Mouse (Mus musculus): ENCODE data around the gene Cep131. TPM values are rescaled to one million over a fixed set of nuclear protein-coding genes. Genes with fewer than 3 reads are reported as not detected.

The Cep131 gene
- polyA plus RNA-seq, 1 experiment from 2014 or later = 13.4 TPM

DNA sequence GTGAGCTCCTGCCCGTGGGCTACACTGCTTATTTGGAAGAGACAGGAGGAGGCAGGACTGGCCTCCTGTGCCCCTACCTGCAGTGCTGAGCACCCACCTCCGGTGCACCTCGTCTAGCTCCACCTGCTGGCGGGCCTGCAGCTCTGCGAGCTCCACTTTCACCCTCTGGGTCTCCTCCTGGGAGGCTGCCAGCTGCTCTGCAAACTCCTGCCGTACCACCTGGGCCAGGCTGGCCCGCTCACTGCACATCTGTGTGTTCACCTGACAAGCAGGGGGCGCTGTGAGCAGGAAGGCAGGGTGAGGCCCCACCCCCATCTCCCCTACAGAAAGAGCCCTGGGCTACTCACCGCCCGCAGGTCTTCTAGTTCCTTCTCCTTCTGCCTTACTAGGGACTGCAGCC lies 21.3 kb downstream of the Cep131 start:
- H3K9ac ChIP-seq = peak overlapping the region; percentile 37
- ATAC-seq (ENCODE audit: extremely low read depth, insufficient number of reproducible peaks, low FRiP score, low TSS enrichment) = no peak; the same call in 1 of the 2 replicates
- 27% methylated on average over 10 of the region's 10 CpGs for WGBS
- H3K4me2 ChIP-seq = peak overlapping the region; percentile 48
- peak overlapping the region; percentile 40 for H3K27ac ChIP-seq (replicated peaks)
- H3K9me3 ChIP-seq = no peaks in the 10 kb centered on the region
- H3K36me3 ChIP-seq = peaks cover 67% of the 10 kb centered on the region
- H3K4me3 ChIP-seq = peak overlapping the region; percentile 14
- H3K27me3 ChIP-seq (replicated peaks) = no peaks in the 10 kb centered on the region
- peaks cover 12% of the 10 kb centered on the region for H3K4me1 ChIP-seq

DNA sequence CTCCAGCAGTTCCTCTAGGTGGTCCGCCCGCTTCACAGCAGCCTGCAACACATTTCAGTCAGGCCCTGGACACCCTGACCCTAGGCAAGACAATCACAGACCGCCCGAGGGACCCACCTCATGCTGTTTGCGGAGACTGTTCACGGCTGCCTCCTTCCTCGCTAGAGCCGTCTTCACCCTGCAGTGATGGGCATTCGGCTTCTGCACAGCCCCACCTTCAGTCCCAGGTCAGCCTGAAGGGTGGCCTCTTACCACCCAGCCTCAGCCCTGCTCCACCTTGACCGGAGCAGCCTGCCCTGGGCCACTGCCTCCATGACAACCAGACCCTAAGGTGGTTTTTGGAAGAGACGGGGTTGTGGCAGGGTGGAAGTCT lies 22.0 kb downstream of the Cep131 start:
- Histone ChIP-seq H3K4me1 (peaks cover 12% of the 10 kb centered on the region), H3K4me3 (no peak overlapping the region), H3K9ac (no peak overlapping the region), H3K36me3 (peaks cover 61% of the 10 kb centered on the region), H3K4me2 (no peak overlapping the region), H3K27me3 (replicated peaks) (no peaks in the 10 kb centered on the region), H3K9me3 (no peaks in the 10 kb centered on the region), H3K27ac (replicated peaks) (no peak overlapping the region)
- ATAC-seq (ENCODE audit: extremely low read depth, insufficient number of reproducible peaks, low FRiP score, low TSS enrichment) = no peak
- 87% methylated on average over 11 of the region's 11 CpGs for WGBS

DNA sequence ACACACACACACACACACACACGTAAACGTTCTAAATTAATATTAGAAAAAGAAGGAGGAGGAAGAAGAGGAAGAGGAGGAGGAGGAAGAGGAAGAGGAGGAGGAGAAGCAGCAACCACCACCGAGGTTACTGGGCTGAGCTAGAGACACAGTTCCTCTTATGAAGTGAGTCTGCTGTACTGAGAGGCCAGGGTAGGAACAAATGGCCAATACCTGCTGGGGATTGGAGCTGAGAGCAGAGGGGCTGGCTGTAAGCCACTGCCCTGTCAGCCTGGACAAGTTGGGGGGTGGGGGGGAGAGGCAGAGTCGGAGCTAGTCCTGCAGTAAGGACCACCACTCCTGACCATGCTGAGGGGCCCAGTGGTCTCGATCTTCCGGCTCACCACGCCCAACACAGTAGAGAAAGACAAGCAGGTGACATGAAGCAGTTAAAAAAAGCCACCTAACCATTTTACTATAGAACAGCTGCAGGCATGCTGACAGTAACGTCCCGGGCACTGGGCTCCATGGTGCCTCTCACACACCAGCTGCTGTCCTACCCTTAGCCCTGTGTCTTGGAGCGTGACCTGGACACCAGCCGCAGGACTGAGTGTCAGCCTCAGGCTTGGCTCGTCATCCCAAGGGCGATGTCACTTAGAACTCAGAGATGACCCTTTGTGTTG lies 22.5 kb downstream of the Cep131 start:
- no peaks in the 10 kb centered on the region for H3K9me3 ChIP-seq
- WGBS = 87% methylated on average over 13 of the region's 13 CpGs
- H3K36me3 ChIP-seq = peaks cover 56% of the 10 kb centered on the region
- H3K27ac ChIP-seq (replicated peaks) = no peak overlapping the region
- H3K4me2 ChIP-seq = no peak overlapping the region
- H3K4me1 ChIP-seq = peaks cover 12% of the 10 kb centered on the region
- no peaks in the 10 kb centered on the region for H3K27me3 ChIP-seq (replicated peaks)
- no peak for ATAC-seq (ENCODE audit: extremely low read depth, insufficient number of reproducible peaks, low FRiP score, low TSS enrichment)
- H3K9ac ChIP-seq = no peak overlapping the region
- no peak overlapping the region for H3K4me3 ChIP-seq

DNA sequence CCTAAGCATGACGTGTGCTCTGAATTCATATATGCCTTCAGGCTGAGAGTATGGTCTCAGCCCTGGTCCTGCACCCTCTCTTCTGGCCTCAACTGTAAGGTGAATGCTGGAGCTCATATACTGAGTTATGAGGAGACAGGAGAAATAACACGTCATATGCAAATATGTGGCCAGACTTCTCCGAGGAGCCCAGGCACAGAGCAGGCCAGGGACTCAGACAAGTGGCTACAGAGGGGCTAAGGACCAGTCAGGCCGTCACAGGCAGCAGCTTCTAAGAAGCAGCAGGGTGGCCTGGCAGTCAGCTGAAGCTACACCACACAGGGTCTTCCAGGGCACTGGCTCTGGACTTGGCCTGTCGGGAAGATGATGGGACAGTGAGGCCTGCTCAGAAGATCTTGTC lies 23.3 kb downstream of the Cep131 start:
- Histone ChIP-seq H3K36me3 (peaks cover 47% of the 10 kb centered on the region), H3K9me3 (no peaks in the 10 kb centered on the region), H3K4me2 (no peak overlapping the region), H3K27ac (replicated peaks) (no peak overlapping the region), H3K27me3 (replicated peaks) (no peaks in the 10 kb centered on the region), H3K4me3 (no peak overlapping the region), H3K9ac (no peak overlapping the region), H3K4me1 (peaks cover 12% of the 10 kb centered on the region)
- ATAC-seq (ENCODE audit: extremely low read depth, insufficient number of reproducible peaks, low FRiP score, low TSS enrichment) = no peak
- 77% methylated on average over 5 of the region's 5 CpGs for WGBS

DNA sequence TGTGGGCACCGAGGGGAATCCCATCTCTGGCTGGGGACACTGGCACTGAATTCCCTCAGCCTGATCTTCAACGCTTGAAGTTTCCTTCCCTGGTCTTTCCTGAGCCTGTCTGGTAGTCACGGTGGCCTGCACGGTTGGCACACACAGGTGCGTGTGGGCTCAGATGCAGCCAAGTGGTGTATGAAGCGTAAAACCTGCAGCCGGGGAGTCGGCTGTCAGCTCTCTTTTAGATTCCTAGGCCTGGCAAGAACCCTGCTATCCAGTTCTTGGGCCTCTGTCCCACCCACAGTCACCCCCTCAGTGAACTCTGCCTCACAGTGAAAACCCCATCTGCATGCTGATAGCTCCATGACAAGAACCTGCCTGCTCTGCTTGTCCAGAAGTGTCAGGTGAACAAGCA lies 26.0 kb downstream of the Cep131 start:
- H3K27ac ChIP-seq (replicated peaks) = no peak overlapping the region
- H3K4me3 ChIP-seq = no peak overlapping the region
- peaks cover 21% of the 10 kb centered on the region for H3K36me3 ChIP-seq
- H3K4me1 ChIP-seq = peaks cover 4% of the 10 kb centered on the region
- H3K9me3 ChIP-seq = no peaks in the 10 kb centered on the region
- no peak for ATAC-seq (ENCODE audit: extremely low read depth, insufficient number of reproducible peaks, low FRiP score, low TSS enrichment)
- no peaks in the 10 kb centered on the region for H3K27me3 ChIP-seq (replicated peaks)
- 77% methylated on average over 8 of the region's 8 CpGs for WGBS
- no peak overlapping the region for H3K9ac ChIP-seq
- H3K4me2 ChIP-seq = no peak overlapping the region

DNA sequence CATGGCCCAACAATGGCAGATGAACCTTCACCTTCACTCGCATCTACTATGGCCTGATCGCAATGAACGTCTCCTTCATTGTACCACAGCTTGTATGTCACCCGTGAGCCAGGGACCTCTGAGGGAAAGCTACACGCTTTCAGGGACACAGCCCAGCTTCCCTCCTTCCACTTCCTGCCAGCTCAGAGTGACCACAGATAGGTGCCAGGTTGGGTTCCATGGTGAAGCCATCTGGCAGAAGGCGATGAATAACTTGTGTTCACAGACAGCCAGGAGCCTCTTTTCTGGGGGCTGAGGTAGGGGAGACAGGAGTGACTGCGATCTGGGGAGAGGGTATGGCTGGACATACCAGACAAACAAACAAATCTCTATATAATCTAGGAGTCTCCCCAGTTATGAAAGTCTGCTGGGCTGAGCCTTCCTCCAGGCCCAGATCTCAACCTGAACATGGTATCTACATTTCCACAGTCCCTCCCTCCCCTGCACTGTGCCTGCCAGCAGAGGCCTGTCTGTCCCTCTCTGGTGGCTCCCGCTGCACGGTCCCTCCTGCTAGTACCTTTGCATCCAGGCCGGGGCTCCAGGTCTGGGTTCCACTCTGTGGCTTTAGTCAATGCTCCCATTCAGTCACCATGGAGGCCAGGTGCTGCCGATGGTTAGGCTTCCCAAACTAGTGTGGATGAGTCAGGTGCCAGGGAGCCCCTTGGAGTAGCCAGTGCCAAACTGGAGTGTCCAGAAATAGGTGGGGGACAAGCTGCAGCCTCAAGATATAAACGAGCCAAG lies 30.5 kb downstream of the Cep131 start:
- no peaks in the 10 kb centered on the region for H3K36me3 ChIP-seq
- H3K27ac ChIP-seq (replicated peaks) = no peak overlapping the region
- no peak overlapping the region for H3K4me2 ChIP-seq
- H3K9me3 ChIP-seq = no peaks in the 10 kb centered on the region
- no peaks in the 10 kb centered on the region for H3K27me3 ChIP-seq (replicated peaks)
- no peak overlapping the region for H3K9ac ChIP-seq
- H3K4me1 ChIP-seq = peaks cover 19% of the 10 kb centered on the region
- ATAC-seq (ENCODE audit: extremely low read depth, insufficient number of reproducible peaks, low FRiP score, low TSS enrichment) = no peak
- 71% methylated on average over 12 of the region's 12 CpGs for WGBS
- H3K4me3 ChIP-seq = no peak overlapping the region

DNA sequence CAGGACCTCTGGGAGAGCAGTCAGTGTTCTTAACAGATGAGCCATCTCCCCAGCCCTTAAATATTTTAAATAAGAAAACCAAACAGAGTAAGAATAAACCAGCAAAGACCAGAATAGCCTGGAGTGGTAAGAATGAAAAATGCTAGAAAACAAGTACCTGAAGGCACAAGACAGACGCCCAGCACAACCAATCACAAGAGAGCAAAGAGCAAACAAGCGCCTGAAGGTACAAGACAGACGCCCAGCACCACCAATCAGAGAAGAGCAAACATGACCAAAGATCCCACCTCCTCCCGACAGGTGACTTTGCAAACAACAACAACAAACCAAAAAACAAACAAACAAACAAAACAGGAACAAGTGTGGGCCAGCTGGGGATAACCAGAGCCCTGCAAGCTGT lies 32.8 kb downstream of the Cep131 start:
- peaks cover 11% of the 10 kb centered on the region for H3K27me3 ChIP-seq (replicated peaks)
- no peak overlapping the region for H3K27ac ChIP-seq (replicated peaks)
- H3K4me2 ChIP-seq = no peak overlapping the region
- no peak overlapping the region for H3K9ac ChIP-seq
- no peak for ATAC-seq (ENCODE audit: extremely low read depth, insufficient number of reproducible peaks, low FRiP score, low TSS enrichment)
- WGBS = 78% methylated on average over 4 of the region's 4 CpGs
- no peaks in the 10 kb centered on the region for H3K9me3 ChIP-seq
- peaks cover 21% of the 10 kb centered on the region for H3K4me1 ChIP-seq
- H3K36me3 ChIP-seq = no peaks in the 10 kb centered on the region
- H3K4me3 ChIP-seq = no peak overlapping the region

DNA sequence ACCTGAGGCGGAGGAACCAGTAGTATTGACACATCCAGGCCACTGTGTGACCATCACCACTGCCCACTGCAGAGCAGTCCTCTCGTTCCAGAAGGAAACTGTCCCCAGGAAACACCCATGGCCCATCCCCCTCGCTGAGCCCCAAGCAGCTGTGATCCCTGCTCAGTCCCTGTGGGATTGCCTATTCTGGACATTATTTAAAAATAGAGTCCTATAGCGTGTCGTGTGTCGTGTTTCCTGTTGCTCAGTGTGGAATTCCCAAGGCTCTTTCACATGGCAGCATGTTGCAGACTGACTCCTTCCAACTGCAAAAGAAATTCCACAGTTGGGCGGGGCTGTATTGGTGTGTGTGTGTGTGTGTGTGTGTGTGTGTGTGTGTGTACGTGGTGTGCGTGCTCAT lies 34.4 kb downstream of the Cep131 start:
- H3K4me3 ChIP-seq = no peak overlapping the region
- H3K27me3 ChIP-seq (replicated peaks) = peaks cover 27% of the 10 kb centered on the region
- H3K4me1 ChIP-seq = peaks cover 34% of the 10 kb centered on the region
- no peak overlapping the region for H3K4me2 ChIP-seq
- no peak for ATAC-seq (ENCODE audit: extremely low read depth, insufficient number of reproducible peaks, low FRiP score, low TSS enrichment)
- no peaks in the 10 kb centered on the region for H3K9me3 ChIP-seq
- H3K27ac ChIP-seq (replicated peaks) = no peak overlapping the region
- 57% methylated on average over 9 of the region's 9 CpGs for WGBS
- H3K36me3 ChIP-seq = no peaks in the 10 kb centered on the region
- no peak overlapping the region for H3K9ac ChIP-seq

DNA sequence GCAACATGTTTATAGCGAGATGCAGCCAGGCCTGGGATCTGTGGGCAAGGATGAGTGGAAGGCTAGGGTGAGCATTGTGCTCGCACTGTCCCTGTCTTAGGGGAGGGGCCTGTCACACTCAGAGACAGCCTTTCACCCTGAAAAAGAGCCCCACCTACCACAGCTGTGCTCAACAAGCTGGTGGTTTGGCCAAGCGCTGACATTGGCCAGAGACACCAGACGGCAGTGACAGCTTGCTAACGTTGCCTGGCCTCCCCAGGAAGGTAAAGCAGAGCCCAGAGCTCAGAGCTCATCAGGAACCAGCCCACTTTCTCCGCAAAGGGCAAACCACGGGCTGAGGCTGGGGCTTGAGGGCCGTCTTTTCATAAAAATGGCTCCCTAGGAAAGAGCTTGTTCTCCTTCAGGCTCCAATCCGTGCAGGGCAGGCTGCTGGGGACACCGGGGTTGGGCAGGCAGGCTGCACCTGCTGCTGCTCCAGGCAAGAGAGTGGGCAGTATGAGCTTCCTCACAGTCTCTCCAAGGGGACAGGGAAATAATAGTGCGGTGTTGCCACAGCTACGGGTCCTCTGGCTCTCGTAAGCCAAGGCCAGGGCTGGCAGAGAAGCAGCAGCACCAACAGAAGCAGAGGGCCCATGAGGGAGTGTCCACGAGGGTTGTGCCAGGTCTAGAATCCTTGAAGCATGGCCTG lies 35.4 kb downstream of the Cep131 start:
- Histone ChIP-seq H3K4me2 (0 out of 2 replicates have a peak overlapping the region, but pooled peaks have one; percentile 8), H3K4me3 (no peak overlapping the region), H3K9me3 (no peaks in the 10 kb centered on the region), H3K27ac (replicated peaks) (peak overlapping the region; percentile 24; the same call in 1 of the 2 replicates), H3K4me1 (peaks cover 44% of the 10 kb centered on the region), H3K9ac (0 out of 2 replicates have a peak overlapping the region, but pooled peaks have one; percentile 6), H3K27me3 (replicated peaks) (peaks cover 37% of the 10 kb centered on the region), H3K36me3 (no peaks in the 10 kb centered on the region)
- WGBS = 41% methylated on average over 14 of the region's 14 CpGs
- no peak for ATAC-seq (ENCODE audit: extremely low read depth, insufficient number of reproducible peaks, low FRiP score, low TSS enrichment)

DNA sequence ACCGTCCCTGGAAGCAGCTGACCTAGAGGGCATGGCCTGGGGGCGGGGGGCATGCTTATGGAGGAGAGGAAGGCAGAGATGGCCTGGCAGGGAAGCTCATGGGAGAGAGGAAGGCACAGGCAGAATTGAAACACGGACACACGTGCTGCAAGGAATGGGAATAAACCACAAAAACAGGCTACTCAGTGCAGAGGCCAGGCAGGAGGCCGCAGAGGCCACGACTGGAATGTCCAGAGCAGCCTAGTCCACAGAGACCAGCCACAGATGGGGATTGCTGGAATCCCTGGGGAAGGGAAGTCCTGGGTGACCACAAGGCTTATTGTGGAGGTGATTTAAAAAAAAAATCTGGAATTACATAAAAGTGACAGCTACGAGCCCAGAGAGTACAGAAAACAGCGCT lies 37.6 kb downstream of the Cep131 start:
- Histone ChIP-seq H3K9ac (no peak overlapping the region), H3K27me3 (replicated peaks) (peaks cover 48% of the 10 kb centered on the region), H3K4me3 (no peak overlapping the region), H3K9me3 (no peaks in the 10 kb centered on the region), H3K4me1 (peaks cover 44% of the 10 kb centered on the region), H3K36me3 (no peaks in the 10 kb centered on the region), H3K27ac (replicated peaks) (no peak overlapping the region), H3K4me2 (no peak overlapping the region)
- 83% methylated on average over 8 of the region's 8 CpGs for WGBS
- no peak for ATAC-seq (ENCODE audit: extremely low read depth, insufficient number of reproducible peaks, low FRiP score, low TSS enrichment)

DNA sequence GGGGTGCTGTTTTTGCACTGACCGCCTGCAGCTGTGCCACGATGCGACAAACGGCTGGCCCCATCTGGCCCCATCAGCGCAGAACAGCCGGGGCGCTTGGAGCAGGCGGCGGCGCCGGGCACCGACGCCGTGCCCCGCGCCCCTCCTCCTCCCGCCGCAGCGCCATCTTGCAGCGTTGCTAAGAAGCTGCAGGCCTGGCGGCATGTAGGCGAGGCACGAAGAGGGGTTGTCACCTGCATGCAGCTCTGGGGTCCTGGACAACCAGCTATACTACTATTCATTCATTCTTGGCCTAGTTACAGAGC lies 38.4 kb downstream of the Cep131 start:
- Histone ChIP-seq H3K4me3 (peak overlapping the region; percentile 62), H3K27me3 (replicated peaks) (peaks cover 48% of the 10 kb centered on the region), H3K9me3 (no peaks in the 10 kb centered on the region), H3K4me2 (peak overlapping the region; percentile 95), H3K4me1 (peaks cover 44% of the 10 kb centered on the region), H3K9ac (peak overlapping the region; percentile 30; the same call in 1 of the 2 replicates), H3K36me3 (no peaks in the 10 kb centered on the region), H3K27ac (replicated peaks) (no peak overlapping the region)
- 3% methylated on average over 20 of the region's 23 CpGs for WGBS
- ATAC-seq (ENCODE audit: extremely low read depth, insufficient number of reproducible peaks, low FRiP score, low TSS enrichment) = no peak

All from heart, embryonic 13.5 days (tissue).